Mouse (Mus musculus) left cerebral cortex, adult 2 months (tissue): ENCODE results near the gene Fam110a. TPM values are rescaled to one million over a fixed set of nuclear protein-coding genes. Genes with fewer than 3 reads are reported as not detected.
A peak's percentile ranks its signal among the peaks of the same experiment; 100 is the strongest.

Experiments
- DNase-seq, 2 experiments: peaks; one replicate each; pipeline ENCODE4 v3.0.0; 2021 to 2022; ENCODE audit warnings: low spot score in 2 of 2, mixed read lengths in 1 of 2; ENCODE audit errors: extremely low spot score in 1 of 2
- H3K27ac ChIP-seq: fragments of 200-600 bp; 2 replicates; pipeline ENCODE4 v1.8.1; 2022
- H3K4me3 ChIP-seq: fragments of 200-600 bp; 2 replicates; pipeline ENCODE4 v1.8.1; 2022
- CTCF ChIP-seq: fragments of 200-600 bp; IDR thresholded peaks from 2 replicates; pipeline ENCODE4 v1.8.1; 2022; ENCODE audit warnings: antibody characterized with exemption, mild to moderate bottlenecking, moderate library complexity
- intact Hi-C: fragments of 180-260 bp; cut with DNase I; formaldehyde crosslinking; loops from one replicate; pipeline ENCODE4 v1.15.1; 2025
- total RNA-seq, 2 experiments: library from RNA; stranded (reverse); gene quantifications; 2 replicates each; pipeline ENCODE4 v1.2.3; 2021

Gene Fam110a
- total RNA-seq, 2 experiments from 2014 or later, result 6.6 to 6.7 TPM

DNA sequence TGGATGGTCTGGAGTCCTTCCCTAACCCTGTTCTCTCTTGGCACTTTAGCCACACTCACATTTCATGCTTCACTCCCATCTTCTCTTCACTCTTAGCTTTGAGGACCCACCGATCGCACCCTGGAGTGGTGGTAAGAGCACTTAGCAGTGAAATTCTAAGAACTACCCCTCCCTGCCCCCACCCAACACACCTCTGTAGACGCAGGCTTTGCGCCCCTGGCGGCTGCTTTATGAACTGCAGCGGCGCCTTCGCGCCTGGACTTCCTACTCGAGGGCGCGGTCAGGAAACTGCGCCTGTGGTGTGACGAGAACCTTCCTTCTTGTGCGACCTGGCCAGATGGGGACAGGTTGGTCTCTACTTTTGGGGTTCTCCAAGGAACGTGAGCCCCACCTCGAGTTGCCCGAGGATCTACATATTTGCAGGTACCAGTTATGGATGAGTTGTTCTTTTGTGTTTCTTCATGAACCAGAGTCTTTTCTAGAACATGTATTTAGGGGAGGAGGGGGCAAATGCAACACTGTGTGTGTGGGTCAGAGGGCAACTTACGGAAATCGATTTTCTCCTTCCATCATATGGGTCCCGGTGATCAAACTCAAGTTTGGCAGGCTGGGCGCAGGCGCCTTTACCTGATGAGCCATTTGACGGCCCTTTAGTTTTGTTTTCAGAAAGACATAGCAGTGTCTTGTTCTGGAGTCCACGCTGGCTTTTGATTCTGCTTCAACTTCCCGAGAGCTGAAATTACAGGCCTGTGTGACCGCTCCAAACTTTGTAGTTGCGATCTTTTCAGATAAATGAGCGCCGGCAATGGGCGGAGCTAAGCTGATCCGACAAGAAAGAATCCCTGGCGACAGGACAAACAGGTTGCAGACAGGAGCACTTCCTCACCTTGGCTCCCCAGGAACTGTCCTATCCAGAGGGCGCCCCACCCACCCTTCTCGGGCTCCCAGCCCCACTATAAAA, 16.5 kb upstream of the Fam110a start, which contains the start of gene Slc52a3:
Gene Slc52a3 (plus strand): TSS at position 283 of the 961 bp plus-strand sequence.
- Histone ChIP-seq H3K4me3 (peak within 1 kb of the TSS; percentile 21), H3K27ac (peak within 1 kb of the TSS; percentile 18; the same call in 1 of the 2 replicates)
- peak; percentile 80 to 89 for DNase-seq
- intact Hi-C loops, result loop anchor here (2.0 kb wide), 1 partner anchor 66 kb away; no protein-coding TSS in a partner anchor
- TF ChIP-seq CTCF, result peak; percentile 98

DNA sequence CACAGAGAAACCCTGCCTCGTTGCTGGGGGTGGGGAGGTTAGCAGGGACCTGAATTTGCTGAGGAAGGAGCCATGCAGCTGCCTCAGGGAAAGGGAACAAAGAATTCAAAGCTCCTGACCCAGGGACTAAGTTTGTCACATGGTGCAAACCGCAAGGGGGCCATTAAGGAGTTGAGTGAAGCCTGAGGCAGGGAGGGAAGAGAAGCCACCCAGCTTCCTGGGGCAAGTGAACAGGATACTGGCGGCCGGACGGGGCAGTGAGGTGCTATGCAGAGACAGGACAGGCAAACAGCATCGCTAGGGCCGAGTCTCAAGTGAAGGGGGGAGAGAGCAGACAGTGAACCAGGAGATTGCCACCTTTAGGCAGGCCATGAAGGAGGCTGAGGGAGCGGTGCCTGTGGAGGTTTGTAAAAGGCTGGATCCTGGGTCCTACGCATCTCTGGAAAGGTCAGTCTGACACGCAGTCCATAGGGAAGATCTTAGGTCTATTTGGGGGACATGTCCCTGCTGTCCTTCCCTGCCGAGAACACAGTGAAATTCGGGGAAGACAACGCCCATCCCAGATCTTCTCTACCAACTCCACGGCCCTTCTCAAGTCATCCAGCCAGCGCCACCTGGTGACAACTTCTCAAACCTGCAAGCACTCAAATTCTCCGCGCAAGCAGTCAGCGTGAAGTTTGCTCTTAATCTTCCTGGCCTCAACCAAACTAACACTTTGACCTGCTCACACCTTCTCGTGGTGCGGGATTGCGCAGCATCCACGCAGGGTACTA, 14.5 kb upstream of the Fam110a start:
- Histone ChIP-seq H3K27ac (no peak overlapping the region), H3K4me3 (no peak overlapping the region)
- TF ChIP-seq CTCF, result peak; percentile 87
- DNase-seq, result peak; percentile 70 to 82
- intact Hi-C loops, result loop anchor here (1.0 to 5.0 kb wide), 3 partner anchors 53 to 252 kb away; partner anchors contain the start of gene Psmf1

DNA sequence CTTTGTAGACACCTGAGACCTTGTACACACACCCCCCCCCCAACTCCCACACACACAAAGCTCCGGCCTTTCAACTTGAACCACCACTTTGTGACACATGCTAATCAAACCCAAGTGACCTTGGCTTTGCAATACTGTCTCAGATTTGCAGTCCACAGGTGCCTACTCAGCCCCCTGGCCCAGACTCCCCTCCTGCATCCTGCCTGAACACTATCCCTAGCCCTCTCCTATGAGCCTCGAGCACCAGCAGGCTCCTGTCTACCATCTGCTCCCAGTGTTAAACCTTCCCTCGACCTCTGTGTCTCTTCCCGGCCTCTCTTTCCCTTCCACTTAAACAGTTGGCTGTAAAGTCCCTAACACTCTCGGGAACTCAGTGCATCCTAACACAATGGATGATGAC, 11.4 kb upstream of the Fam110a start:
- no peak for TF ChIP-seq CTCF
- Histone ChIP-seq H3K4me3 (no peak overlapping the region), H3K27ac (no peak overlapping the region)
- DNase-seq, result no peak
- intact Hi-C loops, result loop anchor here (5.0 kb wide), 1 partner anchor 249 kb away; the partner anchor contains the start of gene Psmf1

DNA sequence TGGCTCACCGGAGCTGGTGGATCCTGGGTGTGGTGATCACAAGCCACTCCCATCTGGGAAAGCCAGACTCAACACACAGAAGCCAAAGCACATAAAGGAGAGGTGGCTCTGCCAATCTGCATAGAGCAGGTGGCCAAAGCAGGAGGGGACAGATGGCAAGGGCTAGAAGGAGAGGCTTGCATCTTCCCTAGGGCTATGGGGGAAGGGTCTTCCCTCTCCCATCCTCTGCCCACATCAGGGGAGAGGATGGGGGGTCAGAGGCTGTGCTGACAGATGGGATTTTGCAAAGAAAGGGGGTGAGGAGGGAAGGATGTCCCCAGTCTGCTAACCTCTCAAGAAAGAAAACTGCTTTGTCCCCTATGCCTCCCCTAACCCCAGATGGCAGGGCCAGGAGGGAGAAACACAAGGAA, 11.0 kb upstream of the Fam110a start:
- Histone ChIP-seq H3K27ac (no peak overlapping the region), H3K4me3 (no peak overlapping the region)
- no peak for DNase-seq
- intact Hi-C loops, result loop anchor here (5.0 kb wide), 1 partner anchor 249 kb away; the partner anchor contains the start of gene Psmf1
- no peak for TF ChIP-seq CTCF

DNA sequence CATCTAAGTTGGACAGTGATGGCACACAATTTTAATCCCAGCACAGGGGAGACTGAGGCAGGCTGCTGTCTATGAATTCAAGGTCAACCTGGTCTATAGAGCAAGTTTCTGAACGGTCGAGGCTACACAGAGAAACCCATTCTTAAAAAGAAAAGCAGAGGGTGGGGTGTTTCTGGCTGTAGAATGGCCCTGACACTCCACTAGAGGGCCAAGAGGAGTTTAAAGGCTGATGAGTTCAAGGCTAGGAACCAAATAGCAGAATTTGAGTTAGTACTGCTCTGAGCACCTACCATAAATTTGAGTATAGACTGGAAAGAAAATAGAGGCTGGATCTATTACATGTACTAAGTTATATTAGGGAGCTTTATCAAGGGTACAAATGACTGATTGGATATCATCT, 9.0 kb upstream of the Fam110a start:
- peak; percentile 2; the same call in 1 of the 2 replicates for TF ChIP-seq CTCF
- DNase-seq, result no peak
- intact Hi-C loops, result loop anchor here (5.0 kb wide), 1 partner anchor 1098 kb away; no protein-coding TSS in a partner anchor
- H3K4me3 ChIP-seq, result no peak overlapping the region
- no peak overlapping the region for H3K27ac ChIP-seq

DNA sequence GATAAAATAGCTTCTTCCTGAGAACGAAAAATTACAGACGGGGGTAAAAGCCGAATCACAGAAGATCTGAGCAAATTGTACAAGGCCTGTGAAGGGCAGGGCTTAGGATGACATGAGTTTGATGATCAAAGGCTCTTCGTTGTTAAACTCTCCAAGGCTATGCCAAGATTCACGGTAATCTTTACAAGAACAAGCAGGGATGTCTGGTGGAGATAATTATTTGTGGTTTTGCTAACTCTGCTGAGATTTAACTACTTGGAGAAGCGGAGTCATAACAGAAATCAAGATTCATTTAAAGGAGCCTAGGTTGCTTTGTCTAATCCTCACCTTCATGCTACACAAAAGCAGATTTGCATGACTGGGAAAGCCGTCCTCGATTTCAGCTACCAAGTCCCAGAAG, 6.9 kb upstream of the Fam110a start:
- H3K4me3 ChIP-seq, result no peak overlapping the region
- H3K27ac ChIP-seq, result no peak overlapping the region
- no peak for TF ChIP-seq CTCF
- intact Hi-C loops, result loop anchor here (5.0 kb wide), 1 partner anchor 1100 kb away; no protein-coding TSS in a partner anchor
- no peak for DNase-seq

DNA sequence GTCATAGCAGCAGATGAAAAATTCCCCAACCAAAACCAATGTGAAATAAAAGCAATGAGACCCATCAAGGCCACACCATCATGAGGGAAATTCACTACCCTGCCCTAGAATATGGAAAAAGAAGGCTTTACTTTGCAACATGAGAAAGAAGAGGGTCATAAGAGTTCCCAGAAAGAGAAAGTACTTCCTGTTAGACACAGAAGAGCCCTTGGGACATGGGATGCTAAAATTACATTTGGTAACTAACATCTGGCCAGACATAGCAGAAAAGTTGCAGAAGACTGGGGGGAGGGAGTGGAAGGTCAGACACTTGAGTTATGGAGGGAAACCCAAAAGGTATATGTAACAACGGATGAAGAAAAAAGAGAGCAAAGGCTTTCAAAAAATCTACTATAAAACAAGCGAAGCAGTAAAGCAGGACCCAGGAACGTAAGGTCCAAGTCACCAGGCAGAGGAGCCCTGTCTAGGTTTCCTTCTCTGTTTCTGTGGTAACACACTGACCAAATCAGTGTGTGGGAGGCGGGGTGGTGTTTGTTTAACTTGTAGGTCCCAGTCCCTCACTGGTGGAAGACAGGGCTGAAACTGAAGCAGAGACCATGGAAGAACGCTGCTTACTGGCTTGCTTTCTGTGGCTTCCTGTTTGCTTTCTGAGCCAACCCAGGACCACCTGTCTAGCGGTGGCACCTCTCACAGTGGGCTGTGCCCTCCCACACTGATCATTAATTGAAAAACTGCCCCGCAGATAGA, 5.6 kb upstream of the Fam110a start:
- intact Hi-C loops, result loop anchor here (5.0 kb wide), 1 partner anchor 1102 kb away; no protein-coding TSS in a partner anchor
- TF ChIP-seq CTCF, result no peak
- Histone ChIP-seq H3K27ac (no peak overlapping the region), H3K4me3 (no peak overlapping the region)
- no peak for DNase-seq

DNA sequence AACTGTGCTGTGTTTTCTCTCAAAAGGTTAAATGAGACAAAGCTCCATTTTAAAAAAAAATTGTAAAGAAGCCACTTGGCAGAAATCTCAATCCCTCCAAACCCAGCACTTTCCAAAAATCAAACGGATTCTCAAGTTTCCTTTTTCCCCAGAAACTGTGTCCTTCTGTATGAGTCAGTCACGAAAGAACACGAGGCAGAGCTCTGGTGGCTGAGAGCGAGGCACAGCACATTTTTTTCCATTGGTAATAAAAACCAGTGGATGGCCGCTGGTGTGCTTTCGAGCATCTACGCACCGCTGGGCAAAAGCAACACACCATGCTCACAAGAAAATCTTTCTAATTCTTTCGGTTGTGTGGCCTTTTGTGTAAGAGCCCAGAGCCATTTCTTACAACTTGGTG, 4.0 kb upstream of the Fam110a start:
- Histone ChIP-seq H3K27ac (no peak overlapping the region), H3K4me3 (no peak overlapping the region)
- no peak for DNase-seq
- TF ChIP-seq CTCF, result no peak
- intact Hi-C loops, result no loop called here

DNA sequence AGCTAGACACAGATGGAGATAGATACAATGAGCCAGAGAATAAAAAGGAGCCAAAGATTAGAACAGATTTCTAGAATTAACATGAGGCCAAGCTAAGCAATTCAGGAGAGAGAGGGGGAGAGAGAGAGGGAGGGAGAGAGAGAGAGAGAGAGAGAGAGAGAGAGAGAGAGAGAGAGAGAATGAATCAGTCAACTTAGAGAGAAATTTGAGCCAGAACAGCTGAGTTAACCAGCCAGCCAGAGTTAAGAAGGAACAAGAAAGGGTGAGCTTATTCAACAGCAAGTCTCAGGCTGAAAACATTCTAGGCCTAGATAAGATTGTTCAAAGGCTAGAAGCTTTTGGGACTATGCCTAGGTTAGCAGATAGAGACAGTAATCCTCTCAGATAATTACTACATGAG, 2.5 kb upstream of the Fam110a start:
- no peak for TF ChIP-seq CTCF
- Histone ChIP-seq H3K4me3 (no peak overlapping the region), H3K27ac (no peak overlapping the region)
- no peak for DNase-seq
- intact Hi-C loops, result no loop called here

DNA sequence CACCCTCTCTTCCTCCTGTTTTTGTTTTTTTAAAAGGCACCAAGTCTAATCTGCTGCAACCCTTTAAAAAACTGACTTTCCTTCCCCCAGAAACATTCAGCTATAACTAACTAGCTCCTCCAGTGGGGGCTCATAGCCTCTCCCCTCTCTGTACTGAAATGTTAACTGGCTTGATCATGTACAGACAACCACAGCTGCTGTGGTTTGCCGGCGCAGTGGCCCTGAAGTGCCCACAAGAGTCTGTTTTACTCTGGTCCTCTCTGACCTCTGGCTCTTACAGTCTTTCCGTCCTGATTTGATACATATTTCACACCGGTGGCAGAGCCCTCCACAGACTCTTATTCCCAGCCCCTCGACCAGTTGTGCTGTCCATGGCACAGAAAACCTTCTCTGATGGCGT, 1.2 kb upstream of the Fam110a start:
- intact Hi-C loops, result no loop called here
- no peak for TF ChIP-seq CTCF
- no peak for DNase-seq
- Histone ChIP-seq H3K27ac (no peak overlapping the region), H3K4me3 (no peak overlapping the region)

DNA sequence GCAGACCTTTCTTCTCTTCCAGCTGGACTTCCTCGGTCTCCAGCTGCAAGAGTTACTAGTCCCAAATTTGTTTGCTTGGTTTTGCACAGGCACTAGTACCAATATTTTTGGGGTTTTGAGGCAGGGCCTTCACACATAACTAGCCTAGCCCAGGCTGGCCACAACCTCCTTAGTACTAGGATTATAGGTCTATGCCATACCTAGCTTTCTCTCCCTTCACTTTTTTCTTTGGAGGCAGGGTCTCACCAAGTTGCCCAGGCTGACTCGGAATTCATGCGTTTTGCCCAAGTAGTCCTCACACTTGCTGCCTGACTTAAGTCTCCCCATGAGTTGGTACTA, 305 bp upstream of the Fam110a start:
- Histone ChIP-seq H3K27ac (peak overlapping the region; percentile 56; the same call in 1 of the 2 replicates), H3K4me3 (peak overlapping the region; percentile 74)
- intact Hi-C loops, result no loop called here
- DNase-seq, result no peak
- no peak for TF ChIP-seq CTCF
